ENCODE assay signal across 27 mouse cellular contexts in the genomic region with DNA sequence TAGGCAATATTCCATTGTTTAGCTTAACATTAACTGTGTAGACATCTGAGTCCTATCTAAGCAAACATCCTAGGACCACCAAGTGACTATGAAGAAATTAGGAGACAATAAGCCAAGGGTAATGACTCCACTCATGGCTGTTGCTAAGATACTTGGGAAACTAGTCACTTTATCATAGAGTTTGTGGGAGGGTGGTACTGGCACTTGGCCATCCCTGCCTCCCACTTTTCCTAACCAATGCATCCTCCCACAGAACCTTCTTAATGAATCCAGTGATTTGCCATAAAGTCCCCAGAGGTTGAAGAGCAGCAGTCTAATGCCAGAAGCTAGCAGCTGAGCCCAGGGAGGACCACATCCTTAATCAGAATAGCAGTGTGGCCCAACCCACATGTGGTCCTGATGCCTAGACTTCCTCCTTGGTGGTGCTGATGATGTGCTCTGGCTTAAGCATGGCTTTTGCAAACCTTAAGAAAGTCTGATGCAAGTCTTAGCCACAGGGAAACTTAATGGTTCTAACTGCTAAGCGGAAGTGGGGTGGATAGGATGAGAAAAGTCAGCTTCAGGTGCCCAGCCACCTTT. TPM values are rescaled to one million over a fixed set of nuclear protein-coding genes. Genes with fewer than 3 reads are reported as not detected.
A peak's percentile ranks its signal among the peaks of the same experiment; 100 is the strongest.
DNase-seq lines count a peak whose midpoint lies in the region; ATAC-seq lines count a peak whose summit lies in the region.
"Had no signal": no experiment of that assay in that cellular context is flagged by ENCODE, and none has a peak within 500 bp of the region (broad histone marks: within the 10 kb centered on the region; RNA-seq: fewer than 3 reads in every experiment).

No protein-coding gene starts in this region.

- H3K9ac ChIP-seq in heart, embryonic 15.5 days = no peak overlapping the region
- no peak overlapping the region for H3K9ac ChIP-seq in heart, embryonic 11.5 days (ENCODE audit: low read depth, low read length)
- H3K9ac ChIP-seq: hindbrain, embryonic 15.5 days had no signal

- no peaks in the 10 kb centered on the region for H3K27me3 ChIP-seq in heart, embryonic 15.5 days
- H3K27me3 ChIP-seq in heart, embryonic 11.5 days (ENCODE audit: control insufficient read depth, insufficient read depth, low read length) = no peaks in the 10 kb centered on the region
- H3K27me3 ChIP-seq: hindbrain, embryonic 15.5 days; Patski had no signal

- no peak overlapping the region for H3K4me2 ChIP-seq in heart, embryonic 15.5 days
- H3K4me2 ChIP-seq in heart, embryonic 11.5 days = no peak overlapping the region
- H3K4me2 ChIP-seq: hindbrain, embryonic 15.5 days had no signal

- peak; percentile 21 for DNase-seq in NIH3T3 (ENCODE audit: low read depth)
- no peak for DNase-seq in frontal cortex, postnatal 36 days (ENCODE audit: low spot score in 2 of 2)
- no peak for DNase-seq in heart, postnatal 10 days
- no peak for DNase-seq in gastrocnemius, postnatal 10 days
- DNase-seq: cerebellum, adult 18-20 months; cerebellum, adult 9-11 months; cerebellum, postnatal 36 days had no signal

- no peaks in the 10 kb centered on the region for H3K36me3 ChIP-seq in heart, embryonic 15.5 days
- H3K36me3 ChIP-seq in heart, embryonic 11.5 days (ENCODE audit: control insufficient read depth, insufficient read depth, low read length) = no peaks in the 10 kb centered on the region
- H3K36me3 ChIP-seq: embryonic facial prominence, embryonic 10.5 days; hindbrain, embryonic 10.5 days; hindbrain, embryonic 15.5 days had no signal

- H3K9me3 ChIP-seq in heart, embryonic 15.5 days (replicated peaks) = no peaks in the 10 kb centered on the region
- H3K9me3 ChIP-seq in heart, embryonic 11.5 days (replicated peaks; ENCODE audit: control insufficient read depth, low read length) = no peaks in the 10 kb centered on the region
- H3K9me3 ChIP-seq: embryonic facial prominence, embryonic 10.5 days; hindbrain, embryonic 10.5 days; hindbrain, embryonic 15.5 days had no signal

- 96% methylated on average over 1 of the region's 1 CpGs for WGBS in heart, embryonic 15.5 days
- 81% methylated on average over 1 of the region's 1 CpGs for WGBS in heart, embryonic 11.5 days (ENCODE audit: insufficient replicate concordance)

- no peak overlapping the region for H3K4me3 ChIP-seq in heart, embryonic 15.5 days
- H3K4me3 ChIP-seq in heart, embryonic 11.5 days (ENCODE audit: low read depth, low read length) = no peak overlapping the region
- H3K4me3 ChIP-seq: embryonic facial prominence, embryonic 10.5 days; hindbrain, embryonic 10.5 days; hindbrain, embryonic 15.5 days had no signal

- peaks cover 19% of the 10 kb centered on the region for H3K4me1 ChIP-seq in heart, embryonic 15.5 days (replicated peaks)
- peaks cover 9% of the 10 kb centered on the region for H3K4me1 ChIP-seq in heart, embryonic 11.5 days (ENCODE audit: control insufficient read depth, insufficient read depth, low read length)
- H3K4me1 ChIP-seq: hindbrain, embryonic 15.5 days had no signal

- intact Hi-C loops in heart, postnatal 10 days (cut with DNase I) = no loop called here

- H3K27ac ChIP-seq in heart, embryonic 15.5 days = no peak overlapping the region
- no peak overlapping the region for H3K27ac ChIP-seq in heart, embryonic 11.5 days (ENCODE audit: low read depth, low read length)
- H3K27ac ChIP-seq: embryonic facial prominence, embryonic 10.5 days; hindbrain, embryonic 10.5 days; hindbrain, embryonic 15.5 days had no signal

- 0 out of 2 replicates have a peak, but pooled peaks have one; percentile 27 for ATAC-seq in heart, embryonic 15.5 days (replicated peaks; ENCODE audit: insufficient number of reproducible peaks, insufficient read depth, low FRiP score, low read depth)
- ATAC-seq in heart, embryonic 11.5 days (replicated peaks; ENCODE audit: insufficient number of reproducible peaks, low FRiP score, low TSS enrichment) = no peak
- peak; percentile 58 for ATAC-seq in granulocyte monocyte progenitor cell, adult 5-6 weeks (replicated peaks; ENCODE audit: poor library complexity, severe bottlenecking)
- ATAC-seq in monocyte, adult 5-6 weeks (replicated peaks; ENCODE audit: insufficient number of reproducible peaks, low FRiP score, low TSS enrichment, poor library complexity, severe bottlenecking) = peak; percentile 36; the same call in 1 of the 2 replicates
- ATAC-seq: activated CD4-positive, CD25-positive, alpha-beta regulatory T cell, adult 4 months; forebrain, embryonic 14.5 days had no signal

RNA-seq across cellular contexts. Expression of gene 4930503B20Rik, which starts 7.0 kb away (rescaled TPM):
- 0.10 TPM in 1 of 2 replicates, not detected in the other for polyA plus RNA-seq in heart, embryonic 15.5 days (2015; fragmentation: Nextera tagmentation; extraction: Ambion mirVana)
- polyA plus RNA-seq in heart, embryonic 11.5 days (2014; fragmentation: Nextera tagmentation; extraction: Ambion mirVana) = not detected in 2 replicates
- total RNA-seq in granulocyte monocyte progenitor cell, adult 5-6 weeks (2014; fragmentation: Nextera tagmentation) = not detected in 2 replicates
- total RNA-seq in granulocyte monocyte progenitor cell, adult 5-6 weeks (2017) = 0.05 TPM in 1 of 2 replicates, not detected in the other
- 0.19 to 1.6 TPM in 2 of 3 replicates, not detected in the other for total RNA-seq in monocyte, adult 5-6 weeks (2017)
- total RNA-seq in heart, postnatal 10 days (2021) = not detected
- under 1 TPM in 1 of 2 experiments, not detected in 1; 0.16 TPM for total RNA-seq in gastrocnemius, postnatal 10 days (2021)
- total RNA-seq: adrenal gland, adult 18-20 months; adrenal gland, postnatal 14 days; gastrocnemius, adult 8-10 months; gastrocnemius, postnatal 4 days; heart, postnatal 25 days had no signal
- polyA plus RNA-seq: activated CD4-positive, CD25-positive, alpha-beta regulatory T cell, adult 4 months; C2C12; embryonic facial prominence, embryonic 10.5 days; embryonic facial prominence, embryonic 14.5 days; forebrain, embryonic 14.5 days; heart, embryonic 14.5 days; hindbrain, embryonic 10.5 days; hindbrain, embryonic 15.5 days had no signal

RNA-seq across cellular contexts. Expression of gene Samd13, which starts 27.2 kb away (rescaled TPM):
- 2.1 and 3.1 TPM in 2 replicates for polyA plus RNA-seq in heart, embryonic 15.5 days (2015; fragmentation: Nextera tagmentation; extraction: Ambion mirVana)
- 1.2 and 1.7 TPM in 2 replicates for polyA plus RNA-seq in heart, embryonic 11.5 days (2014; fragmentation: Nextera tagmentation; extraction: Ambion mirVana)
- total RNA-seq in granulocyte monocyte progenitor cell, adult 5-6 weeks (2014; fragmentation: Nextera tagmentation) = 1.9 TPM in 1 of 2 replicates, not detected in the other
- 0.36 and 2.2 TPM in 2 replicates for total RNA-seq in granulocyte monocyte progenitor cell, adult 5-6 weeks (2017)
- 0.86 to 3.6 TPM (median 2.4 TPM) in 3 replicates for total RNA-seq in monocyte, adult 5-6 weeks (2017)
- 1 to 10 TPM; 1.8 TPM for total RNA-seq in heart, postnatal 10 days (2021)
- total RNA-seq in gastrocnemius, postnatal 10 days (2021) = under 1 TPM; 0.66 to 0.77 TPM
- polyA plus RNA-seq: Patski had no signal

RNA-seq across cellular contexts. Expression of gene Dnase2b, which starts 42.8 kb away (rescaled TPM):
- polyA plus RNA-seq in heart, embryonic 15.5 days (2015; fragmentation: Nextera tagmentation; extraction: Ambion mirVana) = not detected in 2 replicates
- polyA plus RNA-seq in heart, embryonic 11.5 days (2014; fragmentation: Nextera tagmentation; extraction: Ambion mirVana) = not detected in 2 replicates
- not detected in 2 replicates for total RNA-seq in granulocyte monocyte progenitor cell, adult 5-6 weeks (2014; fragmentation: Nextera tagmentation)
- total RNA-seq in granulocyte monocyte progenitor cell, adult 5-6 weeks (2017) = not detected in 2 replicates
- 0.39 to 4.6 TPM (median 0.48 TPM) in 3 replicates for total RNA-seq in monocyte, adult 5-6 weeks (2017)
- total RNA-seq in heart, postnatal 10 days (2021) = not detected
- not detected for total RNA-seq in gastrocnemius, postnatal 10 days (2021)
- total RNA-seq: adrenal gland, adult 18-20 months; heart, adult 8-10 months; heart, postnatal 25 days; MEL had no signal
- polyA plus RNA-seq: activated CD4-positive, CD25-positive, alpha-beta regulatory T cell, adult 4 months; C2C12; embryonic facial prominence, embryonic 10.5 days; embryonic facial prominence, embryonic 14.5 days; forebrain, embryonic 14.5 days; heart, embryonic 14.5 days; hindbrain, embryonic 10.5 days; hindbrain, embryonic 15.5 days had no signal
